Mouse (Mus musculus): Measurements from ENCODE around the gene Macrod2. TPM values are rescaled to one million over a fixed set of nuclear protein-coding genes. Genes with fewer than 3 reads are reported as not detected.

Macrod2 gene
- polyA plus RNA-seq, 1 experiment: 0.95 TPM

- Histone ChIP-seq H3K4me3 (ENCODE audit: insufficient read depth, poor library complexity, severe bottlenecking) (no peak overlapping the region), H3K79me3 (ENCODE audit: low read depth) (no peaks in the 10 kb centered on the region), H3ac (ENCODE audit: control insufficient read depth, insufficient read length, low read depth) (no peak overlapping the region), H3K27me3 (ENCODE audit: control insufficient read depth, insufficient read depth, insufficient read length) (no peaks in the 10 kb centered on the region), H3K79me2 (ENCODE audit: control insufficient read depth, insufficient read depth) (no peaks in the 10 kb centered on the region), H3K36me3 (ENCODE audit: control insufficient read depth, insufficient read depth) (no peaks in the 10 kb centered on the region)
- TF ChIP-seq MYOG (IDR thresholded peaks at IDR 0.05; ENCODE audit: control insufficient read depth, extremely low read depth, insufficient read length) (no peak), MAX (IDR thresholded peaks at IDR 0.05) (no peak), CTCF (IDR thresholded peaks at IDR 0.05; ENCODE audit: control insufficient read depth, insufficient read depth, insufficient read length) (no peak), FOSL1 (IDR thresholded peaks at IDR 0.05; ENCODE audit: insufficient read depth, low read length, poor library complexity, severe bottlenecking) (no peak), USF1 (IDR thresholded peaks at IDR 0.05; ENCODE audit: low read depth) (no peak), CEBPB (IDR thresholded peaks at IDR 0.05; ENCODE audit: low read depth) (no peak), MYOD1 (IDR thresholded peaks at IDR 0.05; ENCODE audit: control insufficient read depth, insufficient read length, low read depth) (no peak)
These were observed 806.4 kb downstream of the Macrod2 start for GRCm38 (mm10) chr2:141201303-141202014.

- Histone ChIP-seq H3K4me3 (ENCODE audit: insufficient read depth, poor library complexity, severe bottlenecking) (no peak overlapping the region), H3ac (ENCODE audit: control insufficient read depth, insufficient read length, low read depth) (no peak overlapping the region), H3K79me3 (ENCODE audit: low read depth) (no peaks in the 10 kb centered on the region), H3K27me3 (ENCODE audit: control insufficient read depth, insufficient read depth, insufficient read length) (no peaks in the 10 kb centered on the region), H3K79me2 (ENCODE audit: control insufficient read depth, insufficient read depth) (no peaks in the 10 kb centered on the region), H3K36me3 (ENCODE audit: control insufficient read depth, insufficient read depth) (no peaks in the 10 kb centered on the region)
- TF ChIP-seq CTCF (IDR thresholded peaks at IDR 0.05; ENCODE audit: control insufficient read depth, insufficient read depth, insufficient read length): no peak
- TF ChIP-seq FOSL1 (IDR thresholded peaks at IDR 0.05; ENCODE audit: insufficient read depth, low read length, poor library complexity, severe bottlenecking): no peak
- TF ChIP-seq CEBPB (IDR thresholded peaks at IDR 0.05; ENCODE audit: low read depth): no peak
- no peak for TF ChIP-seq MYOG (IDR thresholded peaks at IDR 0.05; ENCODE audit: control insufficient read depth, extremely low read depth, insufficient read length)
- TF ChIP-seq MAX (IDR thresholded peaks at IDR 0.05): no peak
- TF ChIP-seq USF1 (IDR thresholded peaks at IDR 0.05; ENCODE audit: low read depth): no peak
- TF ChIP-seq MYOD1 (IDR thresholded peaks at IDR 0.05; ENCODE audit: control insufficient read depth, insufficient read length, low read depth): no peak
These were observed 806.9 kb downstream of the Macrod2 start for GRCm38 (mm10) chr2:141202015-141202364.

- TF ChIP-seq MYOG (IDR thresholded peaks at IDR 0.05; ENCODE audit: control insufficient read depth, extremely low read depth, insufficient read length) (no peak), CEBPB (IDR thresholded peaks at IDR 0.05; ENCODE audit: low read depth) (no peak), MAX (IDR thresholded peaks at IDR 0.05) (no peak), MYOD1 (IDR thresholded peaks at IDR 0.05; ENCODE audit: control insufficient read depth, insufficient read length, low read depth) (no peak), FOSL1 (IDR thresholded peaks at IDR 0.05; ENCODE audit: insufficient read depth, low read length, poor library complexity, severe bottlenecking) (no peak), CTCF (IDR thresholded peaks at IDR 0.05; ENCODE audit: control insufficient read depth, insufficient read depth, insufficient read length) (no peak), USF1 (IDR thresholded peaks at IDR 0.05; ENCODE audit: low read depth) (no peak)
These were observed 816.2 kb downstream of the Macrod2 start for GRCm38 (mm10) chr2:141211346-141211745.

GRCm38 (mm10) chr2:141212291-141212690 is 817.2 kb downstream of the Macrod2 start:
- H3ac ChIP-seq (ENCODE audit: control insufficient read depth, insufficient read length, low read depth): no peak overlapping the region
- no peaks in the 10 kb centered on the region for H3K36me3 ChIP-seq (ENCODE audit: control insufficient read depth, insufficient read depth)
- H3K79me2 ChIP-seq (ENCODE audit: control insufficient read depth, insufficient read depth): no peaks in the 10 kb centered on the region
- TF ChIP-seq MYOD1 (IDR thresholded peaks at IDR 0.05; ENCODE audit: control insufficient read depth, insufficient read length, low read depth) (no peak), USF1 (IDR thresholded peaks at IDR 0.05; ENCODE audit: low read depth) (no peak), MYOG (IDR thresholded peaks at IDR 0.05; ENCODE audit: control insufficient read depth, extremely low read depth, insufficient read length) (no peak), MAX (IDR thresholded peaks at IDR 0.05) (no peak)
- no peaks in the 10 kb centered on the region for H3K79me3 ChIP-seq (ENCODE audit: low read depth)
- no peak overlapping the region for H3K4me3 ChIP-seq (ENCODE audit: insufficient read depth, poor library complexity, severe bottlenecking)
- H3K27me3 ChIP-seq (ENCODE audit: control insufficient read depth, insufficient read depth, insufficient read length): no peaks in the 10 kb centered on the region

More at GRCm38 (mm10) chr2:141211346-141211745, 816.2 kb downstream of the Macrod2 start:
- Histone ChIP-seq H3ac (ENCODE audit: control insufficient read depth, insufficient read length, low read depth) (no peak overlapping the region), H3K27me3 (ENCODE audit: control insufficient read depth, insufficient read depth, insufficient read length) (no peaks in the 10 kb centered on the region), H3K36me3 (ENCODE audit: control insufficient read depth, insufficient read depth) (no peaks in the 10 kb centered on the region), H3K4me3 (ENCODE audit: insufficient read depth, poor library complexity, severe bottlenecking) (no peak overlapping the region), H3K79me3 (ENCODE audit: low read depth) (no peaks in the 10 kb centered on the region), H3K79me2 (ENCODE audit: control insufficient read depth, insufficient read depth) (no peaks in the 10 kb centered on the region)

- Histone ChIP-seq H3K27me3 (ENCODE audit: control insufficient read depth, insufficient read depth, insufficient read length) (no peaks in the 10 kb centered on the region), H3K79me3 (ENCODE audit: low read depth) (no peaks in the 10 kb centered on the region), H3K36me3 (ENCODE audit: control insufficient read depth, insufficient read depth) (no peaks in the 10 kb centered on the region), H3K79me2 (ENCODE audit: control insufficient read depth, insufficient read depth) (no peaks in the 10 kb centered on the region), H3ac (ENCODE audit: control insufficient read depth, insufficient read length, low read depth) (no peak overlapping the region), H3K4me3 (ENCODE audit: insufficient read depth, poor library complexity, severe bottlenecking) (no peak overlapping the region)
- TF ChIP-seq CEBPB (IDR thresholded peaks at IDR 0.05; ENCODE audit: low read depth): no peak
- no peak for TF ChIP-seq MYOG (IDR thresholded peaks at IDR 0.05; ENCODE audit: control insufficient read depth, extremely low read depth, insufficient read length)
These were observed 822.4 kb downstream of the Macrod2 start for GRCm38 (mm10) chr2:141217490-141217889.

- no peak overlapping the region for H3K4me3 ChIP-seq (ENCODE audit: insufficient read depth, poor library complexity, severe bottlenecking)
- H3K27me3 ChIP-seq (ENCODE audit: control insufficient read depth, insufficient read depth, insufficient read length): no peaks in the 10 kb centered on the region
- H3K36me3 ChIP-seq (ENCODE audit: control insufficient read depth, insufficient read depth): no peaks in the 10 kb centered on the region
- H3K79me2 ChIP-seq (ENCODE audit: control insufficient read depth, insufficient read depth): no peaks in the 10 kb centered on the region
- no peaks in the 10 kb centered on the region for H3K79me3 ChIP-seq (ENCODE audit: low read depth)
- no peak overlapping the region for H3ac ChIP-seq (ENCODE audit: control insufficient read depth, insufficient read length, low read depth)
- TF ChIP-seq FOSL1 (IDR thresholded peaks at IDR 0.05; ENCODE audit: insufficient read depth, low read length, poor library complexity, severe bottlenecking) (no peak), MAX (IDR thresholded peaks at IDR 0.05) (no peak), CEBPB (IDR thresholded peaks at IDR 0.05; ENCODE audit: low read depth) (no peak)
These were observed 822.8 kb downstream of the Macrod2 start for GRCm38 (mm10) chr2:141217925-141218324.

Data from C2C12 (cell line).